Mouse (Mus musculus) gastrocnemius, adult 8-10 months (tissue): ENCODE measurements around the gene B230217C12Rik. TPM values are rescaled to one million over a fixed set of nuclear protein-coding genes. Genes with fewer than 3 reads are reported as not detected.
"Not testable (repeated sequence)": the region's sequence is repeated elsewhere in the genome, so short reads cannot be mapped to it uniquely, and the experiment has no call there.

Source experiments
- DNase-seq, 2 experiments: peaks; one replicate each; pipeline ENCODE4 v3.0.0; 2022; ENCODE audit warnings: low spot score in 2 of 2
- total RNA-seq, 4 experiments: library from RNA; stranded (reverse); gene quantifications; 2 replicates each; pipeline ENCODE4 v1.2.4; 2022

B230217C12Rik gene
- total RNA-seq, 4 experiments from 2014 or later = 0.19 to 0.51 (median 0.32) TPM

- no peak for DNase-seq
Measured at GRCm38 (mm10) chr11:97865421-97865820, 24.8 kb downstream of the B230217C12Rik start.

DNA sequence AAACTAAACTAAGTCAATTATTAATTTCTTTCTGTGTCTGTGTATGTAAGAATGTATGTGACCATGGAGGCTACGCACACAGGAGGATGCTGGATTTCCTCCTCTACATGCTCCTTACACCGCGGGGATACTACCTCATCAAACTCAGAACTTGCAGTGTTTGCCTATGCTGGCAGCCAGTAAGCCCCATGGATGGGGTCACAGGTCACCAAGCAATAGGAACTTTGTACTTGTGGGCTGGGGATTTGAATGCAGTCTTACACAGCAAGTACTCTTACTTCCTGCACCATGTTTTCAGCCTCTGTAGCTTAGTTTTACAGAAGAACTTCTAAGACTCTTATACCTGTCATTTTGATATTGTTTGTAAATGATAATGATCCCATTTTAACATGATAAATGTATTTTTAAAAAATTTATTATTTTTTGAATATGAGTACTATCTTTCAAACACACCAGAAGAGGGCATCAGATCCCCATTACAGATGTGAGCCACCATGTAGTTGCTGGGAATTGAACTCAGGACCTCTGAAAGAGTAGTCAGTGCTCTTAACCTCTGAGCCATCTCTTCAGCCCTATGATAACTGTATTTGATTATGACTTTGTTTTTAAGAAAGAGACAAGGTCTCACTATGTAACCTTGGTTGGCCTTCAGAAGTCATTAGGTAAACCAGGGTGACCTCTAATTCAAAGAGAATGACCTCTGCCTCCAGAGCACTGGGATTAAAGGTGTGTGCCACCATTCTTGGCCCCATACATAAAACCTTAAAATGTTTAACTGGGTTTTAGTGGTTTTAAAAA is 25.7 kb downstream of the B230217C12Rik start:
- DNase-seq = no peak

DNA sequence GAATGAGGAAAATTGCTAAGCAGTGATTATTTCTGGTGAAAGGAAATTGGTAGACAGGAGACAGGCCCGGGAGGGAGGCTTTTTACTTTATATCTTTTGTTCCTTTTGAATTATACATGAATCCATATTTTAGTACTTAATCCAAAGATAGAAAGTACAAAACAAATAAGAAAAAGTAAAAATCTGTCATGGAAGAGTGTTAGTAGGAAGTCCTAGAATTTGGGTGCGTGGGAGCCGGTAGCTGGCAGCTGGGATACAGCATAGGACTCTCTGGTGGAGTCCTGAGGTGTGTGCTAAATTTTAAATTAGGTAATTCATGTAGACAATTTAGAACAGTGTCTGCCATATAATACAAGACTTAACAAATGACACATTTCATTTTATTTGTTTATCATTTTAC is 27.0 kb downstream of the B230217C12Rik start:
- no peak for DNase-seq

DNA sequence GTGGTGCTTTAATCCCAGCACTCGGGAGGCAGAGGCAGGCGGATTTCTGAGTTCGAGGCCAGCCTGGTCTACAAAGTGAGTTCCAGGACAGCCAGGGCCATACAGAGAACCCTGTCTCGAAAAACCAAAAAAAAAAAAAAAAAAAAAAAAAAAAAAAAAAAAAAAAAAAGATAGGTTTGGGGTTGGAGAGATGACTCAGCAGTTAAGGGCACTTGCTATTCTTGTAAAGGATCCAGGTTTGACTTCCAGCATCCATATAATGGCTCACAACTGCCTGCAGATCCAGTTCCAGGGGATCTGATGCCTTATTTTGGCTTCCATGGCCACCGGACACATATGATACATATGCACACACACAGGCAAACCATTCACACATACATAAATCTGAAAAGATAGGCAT is 31.8 kb downstream of the B230217C12Rik start:
- DNase-seq = not testable (repeated sequence)

DNA sequence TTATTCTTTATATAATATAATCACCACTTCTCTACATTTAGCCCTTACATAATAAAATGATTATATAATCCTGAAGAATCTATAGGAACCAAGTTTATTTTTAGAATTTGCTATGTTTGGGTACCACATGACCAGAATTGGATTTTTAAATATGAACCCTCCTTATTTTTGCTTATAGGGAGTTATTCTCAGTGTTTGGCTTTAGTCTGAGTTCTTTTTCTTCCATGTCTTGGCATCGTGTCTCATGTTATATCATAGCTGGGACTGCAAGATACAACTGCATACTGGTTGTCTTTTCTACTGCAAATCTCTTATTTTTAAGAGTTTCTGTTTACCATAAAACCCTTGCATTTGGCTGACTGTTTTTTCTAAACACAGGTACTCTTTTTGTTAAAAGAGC is 33.8 kb downstream of the B230217C12Rik start:
- no peak for DNase-seq

- no peak for DNase-seq
Measured at GRCm38 (mm10) chr11:97877341-97877740, 36.8 kb downstream of the B230217C12Rik start.

DNA sequence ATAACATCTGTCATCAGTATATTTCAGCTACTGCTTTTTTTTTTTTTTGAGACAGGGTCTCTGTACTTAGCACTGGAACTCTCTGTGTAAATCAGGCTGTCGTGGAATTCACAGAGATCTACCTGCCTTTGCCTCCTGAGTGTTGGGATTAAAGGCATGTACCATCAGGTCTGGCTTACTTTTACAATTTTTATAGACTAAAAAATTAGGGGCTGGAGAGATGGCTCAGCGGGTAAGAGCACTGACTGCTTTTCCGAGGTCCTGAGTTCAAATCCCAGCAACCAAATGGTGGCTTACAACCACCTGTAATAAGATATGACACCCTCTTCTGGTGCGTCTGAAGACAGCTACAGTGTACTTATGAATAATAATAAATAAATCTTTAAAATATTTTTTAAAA is 39.8 kb downstream of the B230217C12Rik start:
- DNase-seq = no peak

DNA sequence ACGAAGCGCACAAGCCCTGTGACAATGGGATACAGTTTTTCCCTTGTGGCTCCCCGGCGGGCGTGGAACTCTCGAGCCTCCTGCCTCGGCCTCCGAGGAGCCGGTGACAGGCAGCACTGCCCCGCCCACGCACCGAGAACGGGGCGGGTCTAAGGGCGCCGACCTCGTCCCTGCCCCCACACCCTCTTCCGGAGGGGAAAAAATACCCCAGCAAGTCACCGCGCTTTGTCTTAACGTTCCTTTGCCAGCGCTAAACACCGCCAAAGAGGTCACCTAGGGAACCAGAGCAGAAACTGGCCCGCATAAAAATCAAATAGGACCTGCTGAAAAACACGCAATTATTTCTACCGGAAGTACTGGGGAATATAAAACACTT is 43.0 kb downstream of the B230217C12Rik start:
- DNase-seq = peak; percentile 46 to 61

DNA sequence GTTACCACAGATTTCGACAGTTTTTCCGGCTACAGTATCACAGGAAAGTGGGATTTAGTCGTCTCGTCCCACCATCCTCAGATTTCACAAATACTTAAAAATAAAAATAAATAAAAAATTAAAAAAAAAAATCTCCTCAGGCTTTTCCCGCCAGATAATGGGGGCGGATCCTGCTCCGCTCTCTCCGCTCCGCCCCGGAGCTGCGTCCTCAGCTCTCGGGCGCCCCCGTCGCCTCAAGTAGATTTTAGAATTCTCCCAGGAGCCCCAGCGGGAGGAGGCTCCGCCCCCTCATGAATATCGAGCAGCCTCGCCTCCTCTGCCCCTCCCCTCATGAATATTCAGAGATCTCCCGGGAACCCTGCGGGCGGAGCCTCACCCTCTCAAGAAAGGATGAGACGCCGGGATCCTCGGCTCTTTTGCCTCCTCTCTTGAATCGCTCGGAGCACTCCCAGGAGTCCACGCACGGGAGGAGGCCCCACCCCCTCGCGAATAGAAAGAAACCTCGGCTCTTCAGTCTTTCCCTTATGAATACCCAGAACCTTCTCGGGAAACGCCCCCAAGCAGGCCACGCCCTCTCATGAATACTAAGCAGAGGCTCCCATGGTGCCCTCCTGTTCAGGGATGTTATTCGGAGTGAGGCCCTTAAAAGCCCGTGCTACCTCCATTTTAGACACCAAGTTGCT is 43.5 kb downstream of the B230217C12Rik start, which contains the start of gene Fbxo47:
Fbxo47 (minus strand) TSS at position 237 of the 683 bp plus-strand sequence.
- peak; percentile 94 to 96 for DNase-seq

DNA sequence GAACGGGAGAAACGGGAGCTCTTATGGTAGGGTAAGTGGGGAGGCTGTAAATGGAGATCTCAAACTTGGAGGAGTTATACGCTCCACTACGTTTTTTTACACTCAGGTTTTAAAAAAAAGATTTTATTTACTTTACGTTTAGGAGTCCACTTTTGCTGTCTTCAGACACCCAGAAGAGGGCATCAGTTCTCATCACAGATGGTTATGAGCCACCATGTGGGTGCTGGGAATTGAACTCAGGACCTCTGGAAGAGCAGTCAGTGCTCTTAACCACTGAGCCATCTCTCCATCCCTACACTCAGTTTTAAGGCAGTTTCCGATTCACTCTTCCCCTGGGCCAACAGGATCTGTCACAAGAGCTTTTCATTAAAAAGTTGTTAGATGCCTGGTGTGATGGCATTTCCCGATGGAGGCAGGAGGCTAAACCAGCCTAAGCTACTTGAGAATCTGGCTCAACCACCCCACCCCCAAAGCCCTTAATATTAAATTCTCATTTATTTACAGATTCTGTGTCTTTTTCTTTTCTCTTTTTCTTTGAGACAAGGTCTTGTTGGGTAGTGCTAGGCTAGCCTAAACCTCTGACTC is 44.1 kb downstream of the B230217C12Rik start:
- DNase-seq = no peak

DNA sequence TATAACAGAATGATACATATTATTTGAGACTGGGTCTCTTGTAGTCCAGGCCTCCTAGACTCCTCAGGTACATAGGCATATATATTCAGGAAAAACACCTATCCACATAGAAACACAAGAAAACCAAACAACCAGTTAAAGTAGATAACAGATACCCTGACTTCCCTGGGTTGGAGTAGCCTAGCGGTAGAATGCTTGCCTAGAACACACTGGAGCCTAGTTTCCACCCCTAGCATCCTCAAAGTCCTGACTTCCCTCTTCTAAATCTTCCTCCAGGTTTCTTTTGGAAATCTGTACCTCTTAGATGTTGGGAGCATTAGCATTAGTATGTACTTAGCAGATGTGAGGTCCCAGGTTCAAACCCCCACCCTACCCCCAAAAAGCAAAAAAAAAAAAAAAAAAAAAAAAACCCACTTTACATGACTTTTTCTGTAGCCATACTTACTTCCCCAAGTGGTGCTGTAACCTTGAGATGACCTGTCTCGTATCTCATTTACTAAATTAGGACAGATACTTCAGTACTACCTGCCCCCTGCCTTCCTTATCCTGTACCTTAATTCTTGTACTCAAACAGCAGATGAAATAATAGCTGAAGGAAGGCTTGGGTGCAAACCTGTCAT is 44.8 kb downstream of the B230217C12Rik start:
- no peak for DNase-seq

GRCm38 (mm10) chr11:97891821-97892220 is 51.2 kb downstream of the B230217C12Rik start:
- no peak for DNase-seq

Other genes with a start within 250 kb of the B230217C12Rik start
- gene Epop, start 211.1 kb upstream of the B230217C12Rik start, total RNA-seq = under 1 TPM; 0.39 to 0.92 (median 0.75) TPM
- gene Mllt6, start 177.4 kb upstream of the B230217C12Rik start, total RNA-seq = 10 to 100 TPM; 45.5 to 63.7 (median 51.7) TPM
- 100 to 1,000 TPM; 102 to 119 (median 105) TPM for gene Cisd3, start 155.0 kb upstream of the B230217C12Rik start, total RNA-seq
- gene Pcgf2, start 140.3 kb upstream of the B230217C12Rik start, total RNA-seq = 1 to 10 TPM; 1.2 to 2.7 (median 1.5) TPM
- gene Psmb3, start 137.4 kb upstream of the B230217C12Rik start, total RNA-seq = 100 to 1,000 TPM; 164 to 175 (median 171) TPM
- 10 to 100 TPM; 68.1 to 81.6 (median 73.1) TPM for gene Pip4k2b, start 96.1 kb upstream of the B230217C12Rik start, total RNA-seq
- 1 to 10 TPM; 3.2 to 5.9 (median 4.7) TPM for gene Cwc25, start 74.2 kb upstream of the B230217C12Rik start, total RNA-seq
- gene 1700001P01Rik, start 64.9 kb upstream of the B230217C12Rik start, total RNA-seq = not detected
- gene Rpl23, start 58.3 kb upstream of the B230217C12Rik start, total RNA-seq = 100 to 1,000 TPM; 371 to 534 (median 431) TPM
- gene Lasp1, start 41.8 kb upstream of the B230217C12Rik start, total RNA-seq = 10 to 100 TPM in 2 of 4 experiments, 1 to 10 TPM in 2; 5.9 to 11.2 (median 9.0) TPM
- gene Fbxo47, start 43.4 kb downstream of the B230217C12Rik start, total RNA-seq = under 1 TPM in 3 of 4 experiments, not detected in 1; 0.15 to 0.48 (median 0.46) TPM
- 1 to 10 TPM; 1.3 to 3.4 (median 1.9) TPM for gene Plxdc1, start 145.7 kb downstream of the B230217C12Rik start, total RNA-seq
- under 1 TPM in 2 of 4 experiments, not detected in 2; 0.18 to 0.19 TPM for gene Arl5c, start 155.4 kb downstream of the B230217C12Rik start, total RNA-seq
- gene Cacnb1, start 182.3 kb downstream of the B230217C12Rik start, total RNA-seq = 100 to 1,000 TPM; 172 to 203 (median 187) TPM
- 100 to 1,000 TPM; 364 to 479 (median 402) TPM for gene Rpl19, start 185.9 kb downstream of the B230217C12Rik start, total RNA-seq
- under 1 TPM in 2 of 4 experiments, not detected in 2; 0.11 to 0.70 TPM for gene Stac2, start 212.7 kb downstream of the B230217C12Rik start, total RNA-seq